Mouse (Mus musculus) midbrain, embryonic 14.5 days (tissue): ENCODE data around the gene Vps33a. TPM values are rescaled to one million over a fixed set of nuclear protein-coding genes. Genes with fewer than 3 reads are reported as not detected.

ENCODE experiments used
- ATAC-seq: fragments of 200-750 bp; cut with Nextera tagmentation; 2 replicates; pipeline ENCODE4 v1.8.0; 2017; ENCODE audit warnings: moderate number of reproducible peaks, moderate library complexity; ENCODE audit not compliant: low FRiP score, low TSS enrichment
- DNase-seq: peaks from one replicate; pipeline ENCODE4 v3.0.0-alpha.2; 2015
- H3K27ac ChIP-seq: fragments of 300-500 bp; sonication (generic); replicated peaks from 2 replicates; pipeline ENCODE4 v1.5.1; 2014; ENCODE audit warnings: mild to moderate bottlenecking, low read depth, low read length, moderate library complexity
- H3K27me3 ChIP-seq: fragments of 300-500 bp; sonication (generic); 2 replicates; pipeline ENCODE4 v1.6.1; 2014; ENCODE audit warnings: low read length, control low read depth, mixed read lengths; ENCODE audit not compliant: control insufficient read depth, insufficient read depth
- H3K36me3 ChIP-seq: fragments of 300-500 bp; sonication (generic); 2 replicates; pipeline ENCODE4 v1.6.1; 2014; ENCODE audit warnings: low read length, control low read depth; ENCODE audit not compliant: control insufficient read depth, insufficient read depth
- H3K4me1 ChIP-seq: fragments of 300-500 bp; sonication (generic); 2 replicates; pipeline ENCODE4 v1.6.1; 2014; ENCODE audit warnings: mild to moderate bottlenecking, antibody characterized with exemption, low read length, control low read depth; ENCODE audit not compliant: control insufficient read depth, insufficient read depth
- H3K4me2 ChIP-seq: fragments of 300-500 bp; sonication (generic); 2 replicates; pipeline ENCODE4 v1.6.1; 2014; ENCODE audit warnings: mild to moderate bottlenecking, low read length, moderate library complexity
- H3K4me3 ChIP-seq: fragments of 300-500 bp; sonication (generic); replicated peaks from 2 replicates; pipeline ENCODE4 v1.5.1; 2014; ENCODE audit warnings: low read depth, low read length
- H3K9ac ChIP-seq: fragments of 300-500 bp; sonication (generic); replicated peaks from 2 replicates; pipeline ENCODE4 v1.6.1; 2014; ENCODE audit warnings: mild to moderate bottlenecking, low read length, moderate library complexity
- H3K9me3 ChIP-seq: fragments of 300-500 bp; sonication (generic); 2 replicates; pipeline ENCODE4 v1.6.1; 2016; ENCODE audit warnings: low read length, control low read depth, mixed read lengths; ENCODE audit not compliant: control insufficient read depth
- WGBS: fragments of 180-500 bp; shearing (Covaris S2); extraction: QIAGEN DNeasy Blood & Tissue Kit; methylation state at CpG from one replicate; pipeline ENCODE4 v1.1.7; 2014; 5-methylcytosine and 5-hydroxymethylcytosine counted together
- polyA plus RNA-seq: library from polyadenylated mRNA; unstranded; fragments of >200 nt; fragmentation: Nextera tagmentation; extraction: Ambion mirVana; gene quantifications from 2 replicates; pipeline ENCODE4 v1.2.1, GENCODE M21; 2014

Gene Vps33a
- polyA plus RNA-seq, 1 experiment from 2014 or later = 54.9 TPM

DNA sequence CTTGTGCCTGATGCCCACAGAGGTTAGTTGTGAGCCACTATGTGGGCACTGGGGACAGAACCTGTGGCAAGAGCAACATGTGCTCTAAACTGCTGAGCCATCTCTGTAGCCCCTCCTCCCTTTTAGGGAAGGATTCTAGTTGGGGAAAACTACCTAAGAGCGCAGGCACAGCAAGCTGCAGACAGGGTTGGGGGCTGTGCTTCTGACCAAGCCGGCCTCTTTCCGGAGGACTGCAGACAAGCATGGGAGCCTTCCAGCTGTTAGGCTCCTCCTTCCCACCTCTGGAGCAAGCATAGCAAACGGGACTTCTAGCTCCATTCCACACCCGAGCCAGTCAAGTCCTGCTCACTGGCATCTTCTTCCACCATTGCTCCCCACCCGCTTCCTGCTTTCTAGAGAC, 26.5 kb upstream of the Vps33a start:
- no peak for ATAC-seq
- no peak overlapping the region for H3K9ac ChIP-seq
- no peak overlapping the region for H3K27ac ChIP-seq
- no peak overlapping the region for H3K4me3 ChIP-seq
- no peak overlapping the region for H3K4me2 ChIP-seq
- peaks cover 65% of the 10 kb centered on the region for H3K36me3 ChIP-seq
- WGBS = 50% methylated on average over 6 of the region's 6 CpGs
- no peaks in the 10 kb centered on the region for H3K27me3 ChIP-seq
- no peaks in the 10 kb centered on the region for H3K9me3 ChIP-seq
- DNase-seq = no peak
- no peaks in the 10 kb centered on the region for H3K4me1 ChIP-seq

DNA sequence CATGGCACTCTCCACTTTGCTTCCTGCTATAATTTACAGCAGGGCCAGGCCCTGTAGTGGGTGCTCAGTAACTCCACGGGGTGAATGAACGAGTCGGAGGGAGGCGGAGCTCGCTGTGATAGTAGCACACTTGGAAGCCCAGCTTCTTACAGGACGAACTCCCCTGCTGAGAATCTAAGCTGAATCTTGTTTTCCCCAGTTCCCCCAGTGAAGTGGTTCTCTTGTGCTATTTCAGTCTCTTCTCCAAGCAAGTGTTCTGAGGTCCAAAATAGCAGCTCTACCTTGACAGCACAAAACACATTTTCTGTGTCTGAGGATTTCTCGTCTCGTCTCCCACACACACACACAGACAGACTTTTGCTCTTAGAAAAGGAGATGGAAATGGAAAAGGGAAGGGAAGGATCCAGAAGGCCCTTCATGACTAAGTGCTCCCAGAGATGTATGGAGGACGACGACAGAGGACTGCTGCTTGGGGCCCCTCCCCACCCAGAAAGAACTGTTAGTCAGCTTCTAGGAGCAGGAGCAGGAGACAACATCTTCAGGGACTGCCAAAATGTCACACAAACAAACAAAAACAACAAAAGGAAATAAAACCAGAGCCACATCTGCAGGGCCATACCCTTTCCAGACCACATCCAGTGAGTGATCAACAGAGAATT, 20.9 kb upstream of the Vps33a start:
- no peak overlapping the region for H3K4me3 ChIP-seq
- ATAC-seq (no peak), DNase-seq (no peak)
- H3K9ac ChIP-seq = no peak overlapping the region
- WGBS = 85% methylated on average over 10 of the region's 10 CpGs
- no peak overlapping the region for H3K4me2 ChIP-seq
- H3K9me3 ChIP-seq = no peaks in the 10 kb centered on the region
- peaks cover 61% of the 10 kb centered on the region for H3K36me3 ChIP-seq
- H3K27me3 ChIP-seq = no peaks in the 10 kb centered on the region
- H3K4me1 ChIP-seq = no peaks in the 10 kb centered on the region
- no peak overlapping the region for H3K27ac ChIP-seq

DNA sequence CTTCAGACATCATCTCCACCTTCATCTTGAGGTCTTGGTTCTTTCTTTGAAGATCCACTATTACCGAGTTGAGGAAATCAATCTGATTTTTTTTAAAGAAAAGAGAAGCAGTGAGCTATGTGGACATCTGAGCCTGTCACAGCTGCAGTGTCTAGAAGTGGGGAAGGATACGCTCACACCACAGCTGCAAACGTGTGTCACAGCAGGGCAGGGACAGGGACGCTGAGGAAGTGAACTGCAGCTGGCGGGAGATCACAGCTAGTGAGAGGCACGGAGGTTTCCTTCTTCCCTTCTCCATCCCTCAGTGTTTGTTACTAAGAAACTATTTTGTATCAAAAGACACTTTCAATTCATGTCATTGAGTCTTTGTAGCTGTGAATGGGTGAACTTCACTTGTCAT, 7.2 kb upstream of the Vps33a start:
- no peak overlapping the region for H3K4me3 ChIP-seq
- H3K4me1 ChIP-seq = no peaks in the 10 kb centered on the region
- no peaks in the 10 kb centered on the region for H3K9me3 ChIP-seq
- DNase-seq = no peak
- 89% methylated on average over 6 of the region's 6 CpGs for WGBS
- H3K9ac ChIP-seq = no peak overlapping the region
- peaks cover 70% of the 10 kb centered on the region for H3K36me3 ChIP-seq
- H3K27ac ChIP-seq = no peak overlapping the region
- ATAC-seq = no peak
- no peaks in the 10 kb centered on the region for H3K27me3 ChIP-seq
- H3K4me2 ChIP-seq = no peak overlapping the region

DNA sequence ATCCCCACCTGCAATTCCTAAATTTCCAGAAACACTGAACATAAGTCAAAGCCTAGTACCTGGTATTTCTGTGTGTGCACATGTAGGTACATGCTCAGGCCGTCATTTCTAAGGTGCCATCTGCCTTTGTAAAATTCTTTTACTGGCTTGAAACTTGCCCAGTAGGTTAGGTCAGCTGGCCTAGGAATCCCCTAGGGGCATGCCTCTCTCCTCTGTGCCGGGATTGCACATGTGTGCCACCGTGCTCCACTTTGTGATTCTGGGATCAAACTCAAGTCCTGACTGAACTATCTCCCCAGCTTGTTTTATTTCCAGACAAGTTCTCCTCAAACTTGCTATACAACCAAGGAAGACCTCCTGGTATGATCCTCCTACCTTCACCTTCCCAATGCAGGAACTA, 3.9 kb upstream of the Vps33a start:
- Histone ChIP-seq H3K4me2 (no peak overlapping the region), H3K36me3 (peaks cover 51% of the 10 kb centered on the region), H3K4me3 (no peak overlapping the region), H3K4me1 (peaks cover 2% of the 10 kb centered on the region; the same call in 1 of the 2 replicates), H3K27me3 (no peaks in the 10 kb centered on the region), H3K27ac (no peak overlapping the region), H3K9ac (no peak overlapping the region), H3K9me3 (no peaks in the 10 kb centered on the region)
- no peak for DNase-seq
- WGBS = 79% methylated on average over 3 of the region's 3 CpGs
- no peak for ATAC-seq

DNA sequence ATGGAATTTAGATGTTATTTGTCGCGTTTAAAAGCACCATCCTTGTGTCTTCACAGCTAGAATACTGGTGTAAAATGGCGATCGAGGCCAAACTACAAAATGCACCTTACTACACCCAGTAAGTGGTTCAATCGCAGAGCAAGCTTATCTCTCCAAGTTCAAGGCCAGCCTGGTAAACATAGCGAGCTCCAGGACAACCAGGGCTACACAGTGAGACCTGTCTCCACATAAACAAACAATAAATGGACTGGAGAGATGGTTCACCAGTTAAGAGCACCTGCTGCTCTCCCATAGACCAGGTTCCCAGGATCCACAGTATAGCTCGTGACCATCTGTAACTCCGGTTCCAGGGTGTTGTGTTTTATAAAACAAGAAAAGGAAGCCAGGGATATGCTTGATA, 524 bp upstream of the Vps33a start:
- peak overlapping the region; percentile 98 for H3K4me3 ChIP-seq

DNA sequence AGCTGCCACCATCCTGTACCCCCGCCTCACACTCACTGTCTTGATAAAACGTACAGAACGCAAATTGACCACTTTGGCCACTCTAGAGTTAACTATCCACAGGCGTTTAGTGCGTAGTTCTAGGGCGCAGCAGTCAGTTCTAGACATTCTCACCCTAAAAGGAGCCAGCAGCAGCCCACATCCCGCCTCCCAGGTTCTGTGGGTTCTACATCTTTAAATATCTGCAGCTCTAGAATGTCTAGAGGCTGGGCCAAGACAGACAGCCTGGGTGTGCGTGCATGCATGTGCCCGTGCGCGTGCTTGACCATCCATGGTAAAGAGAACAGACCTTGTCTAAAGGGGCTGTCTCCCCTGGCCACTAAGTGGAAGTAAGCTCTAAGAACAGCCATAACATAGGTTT, 11.7 kb downstream of the Vps33a start:
- Histone ChIP-seq H3K27me3 (no peaks in the 10 kb centered on the region), H3K9ac (no peak overlapping the region), H3K4me2 (no peak overlapping the region), H3K4me1 (no peaks in the 10 kb centered on the region), H3K4me3 (no peak overlapping the region), H3K27ac (no peak overlapping the region), H3K36me3 (peaks cover 94% of the 10 kb centered on the region), H3K9me3 (no peaks in the 10 kb centered on the region)
- 95% methylated on average over 11 of the region's 11 CpGs for WGBS
- no peak for DNase-seq
- no peak for ATAC-seq

More for the DNA sequence above, 524 bp upstream of the Vps33a start:
- WGBS = 63% methylated on average over 8 of the region's 8 CpGs
- DNase-seq = no peak
- H3K4me1 ChIP-seq = peaks cover 5% of the 10 kb centered on the region; the same call in 1 of the 2 replicates
- ATAC-seq = 0 out of 2 replicates have a peak, but pooled peaks have one; percentile 24
- H3K27ac ChIP-seq = no peak overlapping the region
- H3K36me3 ChIP-seq = peaks cover 39% of the 10 kb centered on the region
- no peaks in the 10 kb centered on the region for H3K27me3 ChIP-seq
- H3K4me2 ChIP-seq = peak overlapping the region; percentile 86
- H3K9me3 ChIP-seq = no peaks in the 10 kb centered on the region
- no peak overlapping the region for H3K9ac ChIP-seq

DNA sequence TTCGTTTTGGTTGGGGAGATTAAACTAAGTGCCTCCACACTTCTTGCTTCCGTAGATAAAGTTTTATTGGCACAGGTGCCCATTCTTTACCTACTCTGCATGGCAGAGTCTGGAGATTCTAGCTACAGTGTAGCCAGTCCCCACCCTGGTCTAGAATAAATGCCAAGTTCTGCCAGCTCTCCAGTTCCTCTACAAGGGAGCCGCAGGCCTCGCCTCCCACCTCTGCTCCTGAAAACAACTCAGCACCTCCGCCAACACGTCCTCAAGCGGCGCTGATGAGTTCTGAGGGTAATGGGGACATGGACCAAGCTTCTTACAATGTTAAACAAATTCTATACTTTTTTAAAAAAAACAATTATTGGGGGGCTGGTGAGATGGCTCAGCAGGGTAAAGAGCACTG, 13.2 kb downstream of the Vps33a start:
- Histone ChIP-seq H3K4me3 (no peak overlapping the region), H3K4me1 (no peaks in the 10 kb centered on the region)
- 95% methylated on average over 8 of the region's 8 CpGs for WGBS

DNA sequence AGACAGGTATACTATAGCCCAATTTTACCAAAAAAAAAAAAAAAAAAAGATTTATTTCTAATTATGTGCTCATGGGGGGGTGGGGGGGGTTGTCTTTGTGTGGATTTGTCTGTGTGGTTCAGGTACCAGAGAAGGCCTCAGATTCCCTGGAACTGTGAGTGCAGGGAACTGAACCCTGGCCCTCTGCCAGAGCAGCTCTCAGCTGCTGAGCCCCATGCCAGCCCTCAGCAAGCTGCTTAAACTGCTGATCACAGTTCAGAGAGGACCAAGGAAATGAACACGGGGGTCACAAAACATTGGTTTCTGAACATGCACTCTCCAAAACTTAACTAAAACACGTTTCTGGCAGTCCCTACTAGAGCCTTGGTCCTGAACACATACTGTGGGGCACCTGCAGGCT, 16.4 kb downstream of the Vps33a start:
- H3K4me3 ChIP-seq = no peak overlapping the region
- peaks cover 64% of the 10 kb centered on the region for H3K36me3 ChIP-seq
- ATAC-seq (no peak), DNase-seq (peak; percentile 30)
- H3K9ac ChIP-seq = no peak overlapping the region
- WGBS = 80% methylated on average over 2 of the region's 2 CpGs
- no peaks in the 10 kb centered on the region for H3K4me1 ChIP-seq
- no peaks in the 10 kb centered on the region for H3K9me3 ChIP-seq
- no peak overlapping the region for H3K27ac ChIP-seq
- H3K27me3 ChIP-seq = no peaks in the 10 kb centered on the region
- H3K4me2 ChIP-seq = no peak overlapping the region

More for the DNA sequence above, 13.2 kb downstream of the Vps33a start:
- Histone ChIP-seq H3K36me3 (peaks cover 92% of the 10 kb centered on the region), H3K4me2 (no peak overlapping the region), H3K27ac (no peak overlapping the region), H3K9ac (no peak overlapping the region), H3K27me3 (no peaks in the 10 kb centered on the region), H3K9me3 (no peaks in the 10 kb centered on the region)
- ATAC-seq (no peak), DNase-seq (no peak)

DNA sequence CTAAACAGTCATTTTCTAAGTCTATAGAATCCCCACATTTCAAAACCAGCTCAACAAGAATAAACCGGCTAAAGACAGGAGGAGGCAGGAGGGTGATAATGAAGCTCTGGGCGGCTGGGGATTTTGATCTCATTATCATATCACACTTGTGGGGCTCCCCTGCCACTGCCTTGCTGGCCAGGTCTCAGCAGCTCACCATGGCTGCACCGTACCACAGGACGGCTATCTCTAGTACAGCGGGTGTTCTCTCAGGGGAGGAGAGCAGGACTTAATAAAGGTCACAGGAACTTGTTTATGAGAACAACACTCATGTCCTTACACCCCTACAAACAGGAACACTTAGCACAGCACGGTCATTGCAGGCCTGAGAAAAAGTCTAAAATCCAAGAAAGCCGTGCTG, 17.1 kb downstream of the Vps33a start:
- H3K27me3 ChIP-seq = no peaks in the 10 kb centered on the region
- DNase-seq = no peak
- no peak overlapping the region for H3K4me3 ChIP-seq
- H3K27ac ChIP-seq = no peak overlapping the region
- WGBS = 89% methylated on average over 7 of the region's 7 CpGs
- ATAC-seq = no peak
- H3K9ac ChIP-seq = no peak overlapping the region
- H3K4me2 ChIP-seq = no peak overlapping the region
- no peaks in the 10 kb centered on the region for H3K4me1 ChIP-seq
- peaks cover 58% of the 10 kb centered on the region for H3K36me3 ChIP-seq
- H3K9me3 ChIP-seq = no peaks in the 10 kb centered on the region
